Mouse (Mus musculus) lung, adult 2 months (tissue): ENCODE results near the gene Lrrc17.

Source experiments
- CTCF ChIP-seq: fragments of 200-500 bp; IDR thresholded peaks from 2 replicates; pipeline ENCODE4 v1.5.1; 2011; ENCODE audit warnings: mild to moderate bottlenecking, low read length, control low read depth; ENCODE audit not compliant: insufficient read depth
- POLR2A ChIP-seq: fragments of 200-500 bp; IDR thresholded peaks from 2 replicates; pipeline ENCODE4 v1.6.1; 2011; ENCODE audit warnings: low read depth, mild to moderate bottlenecking, control low read depth, low read length, borderline replicate concordance; ENCODE audit errors: extremely low read depth

GRCm38 (mm10) chr5:21572764-21573416 is 29.5 kb downstream of the Lrrc17 start:
- TF ChIP-seq CTCF = no peak
- TF ChIP-seq POLR2A = no peak
